Mouse (Mus musculus): ENCODE results near the gene Wdr59.

- TF ChIP-seq POLR2A (IDR thresholded peaks at IDR 0.05; ENCODE audit: insufficient read depth, low read depth, low read length) (no peak), CTCF (IDR thresholded peaks at IDR 0.05; ENCODE audit: insufficient read depth, low read depth, low read length) (no peak)
These were observed 30.7 kb downstream of the Wdr59 start for GRCm38 (mm10) chr8:111491191-111491590.
